Mouse (Mus musculus) embryonic stem cell, embryonic (primary cell): ENCODE results near the gene Akt1s1.

Source experiments
- CTCF ChIA-PET, 4 experiments: fragments of 300-600 bp in 2 of 4; fragments of 350-600 bp in 2 of 4; sonication (Branson Sonifier 250); formaldehyde crosslinking; loops; one replicate each; lab custom pipeline; 2022; ENCODE audit warnings: inconsistent platforms in 2 of 4; lab: Charles Lee
- POLR2A ChIA-PET, 4 experiments: fragments of 300-600 bp in 2 of 4; fragments of 350-600 bp in 2 of 4; sonication (Branson Sonifier 250); formaldehyde crosslinking; loops; one replicate each; lab custom pipeline; 2022; ENCODE audit warnings: antibody characterized with exemption in 4 of 4, inconsistent platforms in 1 of 4; lab: Charles Lee

The Akt1s1 gene

GRCm38 (mm10) chr7:44854356-44855031 is 5.7 kb downstream of the Akt1s1 start:
- ChIA-PET CTCF (interaction anchor here in 2 of 4 experiments (0.6 to 1.7 kb wide), 9 partner anchors 15 to 229 kb away, joined by 3 to 7 read pairs (median 4); partner anchors contain the start of gene Ptov1 (in 1 of the 2)), POLR2A (interaction anchor here (0.6 to 52.0 kb wide), 39 partner anchors 5 to 269 kb away, joined by 3 to 2007 read pairs (median 4); partner anchors contain the start of genes Atf5 (in 3 of the 4), Il4i1 (in 3 of the 4), Nup62 (in 3 of the 4) and Ptov1 (in 3 of the 4))

GRCm38 (mm10) chr7:44855036-44855435 is 6.2 kb downstream of the Akt1s1 start:
- ChIA-PET CTCF (interaction anchor here in 2 of 4 experiments (0.7 to 1.7 kb wide), 7 partner anchors 15 to 162 kb away, joined by 3 to 7 read pairs (median 4); partner anchors contain the start of gene Ptov1 (in 1 of the 2)), POLR2A (interaction anchor here in 3 of 4 experiments (0.6 to 52.0 kb wide), 35 partner anchors 6 to 265 kb away, joined by 3 to 2007 read pairs (median 4); partner anchors contain the start of genes Atf5 (in 3 of the 3), Il4i1 (in 3 of the 3), Nup62 (in 3 of the 3) and Ptov1 (in 3 of the 3))

GRCm38 (mm10) chr7:44856265-44856916 is 7.6 kb downstream of the Akt1s1 start:
- ChIA-PET CTCF (interaction anchor here in 1 of 4 experiments (0.6 to 0.8 kb wide), 2 partner anchors 31 to 111 kb away, joined by 3 read pairs; no protein-coding TSS in a partner anchor), POLR2A (interaction anchor here in 3 of 4 experiments (0.6 to 52.0 kb wide), 36 partner anchors 7 to 600 kb away, joined by 3 to 2007 read pairs (median 7); partner anchors contain the start of genes Atf5 (in 3 of the 3), Il4i1 (in 3 of the 3), Nup62 (in 3 of the 3) and Ptov1 (in 3 of the 3))

GRCm38 (mm10) chr7:44857042-44857552 is 8.3 kb downstream of the Akt1s1 start, which contains the start of gene Pnkp:
Gene Pnkp, plus strand, starts transcription at chr7:44857139.
- POLR2A ChIA-PET: interaction anchor here in 3 of 4 experiments (0.6 to 52.0 kb wide), 35 partner anchors 7 to 609 kb away, joined by 3 to 2007 read pairs (median 6); partner anchors contain the start of genes Atf5 (in 3 of the 3), Il4i1 (in 3 of the 3), Nup62 (in 3 of the 3) and Ptov1 (in 3 of the 3)
- CTCF ChIA-PET: interaction anchor here in 1 of 4 experiments (0.8 to 1.6 kb wide), 4 partner anchors 9 to 112 kb away, joined by 3 to 5 read pairs (median 4); partner anchors contain the start of genes Akt1s1, Ptov1 and Tbc1d17

- ChIA-PET POLR2A (interaction anchor here (0.6 to 52.0 kb wide), 36 partner anchors 8 to 602 kb away, joined by 3 to 2007 read pairs (median 6); partner anchors contain the start of genes Akt1s1 (in 3 of the 4), Ptov1 (in 3 of the 4), Tbc1d17 (in 3 of the 4) and Atf5 (in 2 of the 4)), CTCF (interaction anchor here in 2 of 4 experiments (0.8 to 1.6 kb wide), 4 partner anchors 10 to 128 kb away, joined by 4 to 11 read pairs (median 4); partner anchors contain the start of genes Akt1s1 (in 1 of the 2), Ptov1 (in 1 of the 2) and Tbc1d17 (in 1 of the 2))
Observed at GRCm38 (mm10) chr7:44857905-44858304, 9.1 kb downstream of the Akt1s1 start.

GRCm38 (mm10) chr7:44859896-44860295 is 11.1 kb downstream of the Akt1s1 start:
- POLR2A ChIA-PET: interaction anchor here in 3 of 4 experiments (0.6 to 52.0 kb wide), 24 partner anchors 9 to 246 kb away, joined by 3 to 2007 read pairs (median 5); partner anchors contain the start of genes Tbc1d17 (in 3 of the 3), Akt1s1 (in 2 of the 3), Il4i1 (in 2 of the 3) and Nup62 (in 2 of the 3)
- CTCF ChIA-PET: interaction anchor here (0.6 to 2.2 kb wide), 26 partner anchors 7 to 207 kb away, joined by 3 to 15 read pairs (median 4); partner anchors contain the start of genes Ptov1 (in 3 of the 4), Tbc1d17 (in 2 of the 4), Akt1s1 (in 1 of the 4) and Ap2a1 (in 1 of the 4)

GRCm38 (mm10) chr7:44860576-44861428 is 12.0 kb downstream of the Akt1s1 start:
- ChIA-PET POLR2A (interaction anchor here in 3 of 4 experiments (0.6 to 52.0 kb wide), 32 partner anchors 8 to 537 kb away, joined by 3 to 2007 read pairs (median 4); partner anchors contain the start of genes Tbc1d17 (in 3 of the 3), Akt1s1 (in 2 of the 3), Il4i1 (in 2 of the 3) and Nup62 (in 2 of the 3)), CTCF (interaction anchor here (0.5 to 2.2 kb wide), 33 partner anchors 8 to 270 kb away, joined by 3 to 15 read pairs (median 4); partner anchors contain the start of genes Ptov1 (in 3 of the 4), Tbc1d17 (in 2 of the 4), Akt1s1 (in 1 of the 4) and Ap2a1 (in 1 of the 4))

GRCm38 (mm10) chr7:44861429-44861816 is 12.6 kb downstream of the Akt1s1 start:
- CTCF ChIA-PET: interaction anchor here in 3 of 4 experiments (0.5 to 2.2 kb wide), 21 partner anchors 8 to 271 kb away, joined by 3 to 15 read pairs (median 5); partner anchors contain the start of genes Ptov1 (in 2 of the 3), Tbc1d17 (in 2 of the 3), Akt1s1 (in 1 of the 3) and Ap2a1 (in 1 of the 3)

GRCm38 (mm10) chr7:44862434-44862833 is 13.6 kb downstream of the Akt1s1 start:
- POLR2A ChIA-PET: interaction anchor here (0.5 to 52.0 kb wide), 7 partner anchors 11 to 934 kb away, joined by 3 to 2007 read pairs (median 4); partner anchors contain the start of genes Akt1s1 (in 2 of the 4), Tbc1d17 (in 2 of the 4), Atf5 (in 1 of the 4) and Il4i1 (in 1 of the 4)
- CTCF ChIA-PET: interaction anchor here in 2 of 4 experiments (0.6 to 0.7 kb wide), 2 partner anchors 104 to 178 kb away, joined by 3 to 5 read pairs; no protein-coding TSS in a partner anchor

More at GRCm38 (mm10) chr7:44861429-44861816, 12.6 kb downstream of the Akt1s1 start:
- POLR2A ChIA-PET: interaction anchor here in 3 of 4 experiments (0.6 to 52.0 kb wide), 18 partner anchors 9 to 538 kb away, joined by 3 to 2007 read pairs (median 6); partner anchors contain the start of genes Tbc1d17 (in 3 of the 3), Akt1s1 (in 2 of the 3), Il4i1 (in 2 of the 3) and Nup62 (in 2 of the 3)

- ChIA-PET POLR2A (interaction anchor here in 3 of 4 experiments (0.6 to 52.0 kb wide), 7 partner anchors 8 to 89 kb away, joined by 3 to 2007 read pairs (median 3); partner anchors contain the start of genes Akt1s1 (in 2 of the 3), Tbc1d17 (in 2 of the 3), Atf5 (in 1 of the 3) and Il4i1 (in 1 of the 3)), CTCF (no interaction called here)
Observed at GRCm38 (mm10) chr7:44863210-44863609, 14.4 kb downstream of the Akt1s1 start.

- CTCF ChIA-PET: interaction anchor here in 1 of 4 experiments (1.6 kb wide), 1 partner anchor 15 kb away, joined by 7 read pairs; the partner anchor contains the start of genes Akt1s1 and Tbc1d17
- POLR2A ChIA-PET: interaction anchor here in 3 of 4 experiments (0.6 to 52.0 kb wide), 17 partner anchors 9 to 589 kb away, joined by 3 to 2007 read pairs (median 3); partner anchors contain the start of genes Akt1s1 (in 2 of the 3), Tbc1d17 (in 2 of the 3), Atf5 (in 1 of the 3) and Il4i1 (in 1 of the 3)
Observed at GRCm38 (mm10) chr7:44863982-44864494, 15.2 kb downstream of the Akt1s1 start.

- ChIA-PET CTCF (interaction anchor here in 1 of 4 experiments (1.6 kb wide), 1 partner anchor 16 kb away, joined by 7 read pairs; the partner anchor contains the start of genes Akt1s1 and Tbc1d17), POLR2A (interaction anchor here in 3 of 4 experiments (0.6 to 52.0 kb wide), 20 partner anchors 10 to 590 kb away, joined by 3 to 2007 read pairs (median 3); partner anchors contain the start of genes Akt1s1 (in 2 of the 3), Atf5 (in 2 of the 3), Il4i1 (in 2 of the 3) and Nup62 (in 2 of the 3))
Observed at GRCm38 (mm10) chr7:44864595-44865542, 16.1 kb downstream of the Akt1s1 start.
